Mouse (Mus musculus) heart, embryonic 16.5 days (tissue): ENCODE measurements around the gene Lpgat1. TPM values are rescaled to one million over a fixed set of nuclear protein-coding genes. Genes with fewer than 3 reads are reported as not detected.
A peak's percentile ranks its signal among the peaks of the same experiment; 100 is the strongest.

Source experiments
- ATAC-seq: fragments of 200-750 bp; cut with Nextera tagmentation; replicated peaks from 2 replicates; pipeline ENCODE4 v1.8.0; 2017; ENCODE audit warnings: moderate number of reproducible peaks; ENCODE audit not compliant: insufficient read depth, low FRiP score; ENCODE audit errors: extremely low read depth
- H3K27ac ChIP-seq: fragments of 300-500 bp; sonication (generic); 2 replicates; pipeline ENCODE4 v1.5.1; 2014; ENCODE audit warnings: mild to moderate bottlenecking, low read length, control low read depth, moderate library complexity
- H3K27me3 ChIP-seq: fragments of 300-500 bp; sonication (generic); 2 replicates; pipeline ENCODE4 v1.6.1; 2014; ENCODE audit warnings: low read length, mixed read lengths; ENCODE audit not compliant: control insufficient read depth, insufficient read depth
- H3K36me3 ChIP-seq: fragments of 300-500 bp; sonication (generic); 2 replicates; pipeline ENCODE4 v1.6.1; 2014; ENCODE audit not compliant: control insufficient read depth, insufficient read depth
- H3K4me1 ChIP-seq: fragments of 300-500 bp; sonication (generic); 2 replicates; pipeline ENCODE4 v1.6.1; 2014; ENCODE audit warnings: low read length, mixed read lengths; ENCODE audit not compliant: control insufficient read depth, insufficient read depth
- H3K4me2 ChIP-seq: fragments of 300-500 bp; sonication (generic); 2 replicates; pipeline ENCODE4 v1.6.1; 2014; ENCODE audit warnings: low read depth, mild to moderate bottlenecking, control low read depth, low read length
- H3K4me3 ChIP-seq: fragments of 300-500 bp; sonication (generic); 2 replicates; pipeline ENCODE4 v1.5.1; 2014; ENCODE audit warnings: mild to moderate bottlenecking, control low read depth, low read length
- H3K9ac ChIP-seq: fragments of 300-500 bp; sonication (generic); 2 replicates; pipeline ENCODE4 v1.6.1; 2014; ENCODE audit warnings: low read length, control low read depth
- H3K9me3 ChIP-seq: fragments of 300-500 bp; sonication (generic); replicated peaks from 2 replicates; pipeline ENCODE4 v1.6.1; 2016; ENCODE audit warnings: low read length; ENCODE audit not compliant: control insufficient read depth
- WGBS: fragments of 180-500 bp; shearing (Covaris S2); extraction: QIAGEN DNeasy Blood & Tissue Kit; methylation state at CpG from one replicate; pipeline ENCODE4 v1.1.7; 2014; 5-methylcytosine and 5-hydroxymethylcytosine counted together
- polyA plus RNA-seq: library from polyadenylated mRNA; unstranded; fragments of >200 nt; fragmentation: Nextera tagmentation; extraction: Ambion mirVana; gene quantifications from 2 replicates; pipeline ENCODE4 v1.2.1, GENCODE M21; 2015

The Lpgat1 gene
- polyA plus RNA-seq, 1 experiment from 2014 or later = 13.7 TPM

- Histone ChIP-seq H3K9me3 (peaks cover 7% of the 10 kb centered on the region; the same call in 1 of the 2 replicates), H3K36me3 (no peaks in the 10 kb centered on the region), H3K27me3 (no peaks in the 10 kb centered on the region), H3K9ac (no peak overlapping the region), H3K4me3 (no peak overlapping the region), H3K27ac (no peak overlapping the region), H3K4me2 (no peak overlapping the region), H3K4me1 (no peaks in the 10 kb centered on the region; the same call in none of the 2 replicates)
- WGBS = 70% methylated on average over 8 of the region's 8 CpGs
- ATAC-seq = no peak
These were observed 75.4 kb downstream of the Lpgat1 start for GRCm38 (mm10) chr1:191792991-191793390.

GRCm38 (mm10) chr1:191793888-191794532, 76.4 kb downstream of the Lpgat1 start:
- peaks cover 10% of the 10 kb centered on the region for H3K9me3 ChIP-seq
- peak; percentile 49; the same call in 1 of the 2 replicates for ATAC-seq
- H3K27ac ChIP-seq = no peak overlapping the region
- WGBS = 59% methylated on average over 7 of the region's 7 CpGs
- no peak overlapping the region for H3K4me2 ChIP-seq
- H3K27me3 ChIP-seq = no peaks in the 10 kb centered on the region
- H3K4me1 ChIP-seq = no peaks in the 10 kb centered on the region; the same call in none of the 2 replicates
- no peak overlapping the region for H3K9ac ChIP-seq
- H3K36me3 ChIP-seq = no peaks in the 10 kb centered on the region
- H3K4me3 ChIP-seq = no peak overlapping the region

- Histone ChIP-seq H3K9ac (no peak overlapping the region), H3K4me2 (no peak overlapping the region), H3K36me3 (no peaks in the 10 kb centered on the region), H3K4me3 (no peak overlapping the region), H3K4me1 (no peaks in the 10 kb centered on the region; the same call in none of the 2 replicates), H3K27me3 (no peaks in the 10 kb centered on the region), H3K9me3 (peaks cover 3% of the 10 kb centered on the region; the same call in 1 of the 2 replicates), H3K27ac (no peak overlapping the region)
- ATAC-seq = no peak
- WGBS = 62% methylated on average over 4 of the region's 4 CpGs
These were observed 78.7 kb downstream of the Lpgat1 start for GRCm38 (mm10) chr1:191796238-191796896.

DNA sequence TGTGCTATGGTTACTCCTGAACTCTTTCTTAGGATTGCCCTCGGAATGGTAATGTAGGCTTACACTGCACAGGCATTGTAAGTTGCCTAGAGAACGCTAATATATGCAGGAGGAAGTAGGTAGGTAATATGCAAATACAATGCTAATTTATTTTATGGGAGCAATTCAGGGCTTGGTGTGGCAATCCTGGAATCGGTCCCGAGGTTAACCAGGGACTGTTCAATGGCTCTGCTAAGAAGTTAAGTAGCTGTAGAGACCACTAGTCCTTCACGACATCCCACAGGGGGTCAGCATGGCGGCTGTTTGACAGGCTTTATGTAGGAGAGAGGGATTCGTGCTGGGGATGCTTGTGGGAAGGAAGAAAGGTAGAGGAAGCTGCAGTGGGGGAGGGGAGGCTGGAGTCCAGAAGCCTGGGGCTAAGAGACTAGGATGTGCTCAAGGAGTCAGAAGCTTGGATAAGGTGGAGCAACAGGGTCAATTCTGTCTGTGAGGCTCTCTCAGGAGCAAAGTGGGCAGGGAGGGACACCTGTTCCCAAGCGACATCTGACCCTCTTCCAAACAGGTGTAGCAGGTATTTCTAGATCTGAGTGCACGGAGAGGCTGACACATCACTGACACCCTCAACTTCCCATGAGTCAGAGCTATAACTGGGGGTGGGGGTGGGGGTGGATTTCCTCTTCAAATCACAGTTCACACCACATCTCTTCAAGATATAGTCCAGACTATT, 84.6 kb downstream of the Lpgat1 start:
- no peak; the same call in 1 of the 2 replicates for ATAC-seq

GRCm38 (mm10) chr1:191802820-191803655, 85.4 kb downstream of the Lpgat1 start:
- Histone ChIP-seq H3K4me3 (no peak overlapping the region), H3K36me3 (no peaks in the 10 kb centered on the region), H3K9me3 (peaks cover 6% of the 10 kb centered on the region; the same call in 1 of the 2 replicates), H3K4me1 (peaks cover 4% of the 10 kb centered on the region; the same call in 1 of the 2 replicates), H3K27ac (peak overlapping the region; percentile 4; the same call in 1 of the 2 replicates), H3K27me3 (no peaks in the 10 kb centered on the region), H3K4me2 (no peak overlapping the region), H3K9ac (no peak overlapping the region)
- 40% methylated on average over 10 of the region's 10 CpGs for WGBS
- ATAC-seq = peak; percentile 76; the same call in 1 of the 2 replicates

More for the DNA sequence above, 84.6 kb downstream of the Lpgat1 start:
- WGBS = 58% methylated on average over 9 of the region's 9 CpGs
- Histone ChIP-seq H3K9ac (no peak overlapping the region), H3K36me3 (no peaks in the 10 kb centered on the region), H3K9me3 (peaks cover 6% of the 10 kb centered on the region; the same call in 1 of the 2 replicates), H3K4me3 (no peak overlapping the region), H3K27me3 (no peaks in the 10 kb centered on the region), H3K4me1 (peaks cover 4% of the 10 kb centered on the region; the same call in 1 of the 2 replicates), H3K27ac (0 out of 2 replicates have a peak overlapping the region, but pooled peaks have one; percentile 3), H3K4me2 (no peak overlapping the region)

DNA sequence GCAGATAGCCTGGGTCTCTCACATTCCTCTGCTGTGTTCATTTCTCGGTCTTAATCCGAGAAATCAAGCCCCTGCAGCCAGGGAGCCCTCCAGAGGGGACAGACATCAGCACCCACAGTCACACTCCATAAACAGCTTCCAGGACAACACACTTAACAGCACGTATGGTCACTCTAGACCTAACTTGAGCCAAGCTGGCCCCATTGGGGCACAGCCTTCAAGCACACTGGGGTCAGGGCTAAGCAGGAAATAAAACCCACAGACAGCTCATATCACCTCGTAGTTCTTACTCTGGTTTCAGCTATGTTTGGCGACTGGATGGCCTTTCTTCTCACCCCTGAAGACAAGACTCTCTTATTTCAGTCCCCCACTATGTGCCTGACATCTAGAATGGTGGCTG, 87.1 kb downstream of the Lpgat1 start:
- H3K4me1 ChIP-seq = peaks cover 8% of the 10 kb centered on the region; the same call in 1 of the 2 replicates
- ATAC-seq = no peak
- no peak overlapping the region for H3K27ac ChIP-seq
- H3K27me3 ChIP-seq = no peaks in the 10 kb centered on the region
- H3K36me3 ChIP-seq = no peaks in the 10 kb centered on the region
- H3K9me3 ChIP-seq = 0 out of 2 replicates have a peak, but pooled peaks cover 3% of the 10 kb centered on the region
- H3K9ac ChIP-seq = no peak overlapping the region
- H3K4me3 ChIP-seq = no peak overlapping the region
- no peak overlapping the region for H3K4me2 ChIP-seq
- WGBS = 53% methylated on average over 5 of the region's 5 CpGs

GRCm38 (mm10) chr1:191805788-191806187, 88.2 kb downstream of the Lpgat1 start:
- Histone ChIP-seq H3K27me3 (no peaks in the 10 kb centered on the region), H3K4me3 (no peak overlapping the region), H3K27ac (no peak overlapping the region), H3K9ac (no peak overlapping the region), H3K4me1 (peaks cover 8% of the 10 kb centered on the region; the same call in 1 of the 2 replicates), H3K9me3 (0 out of 2 replicates have a peak, but pooled peaks cover 3% of the 10 kb centered on the region), H3K36me3 (no peaks in the 10 kb centered on the region), H3K4me2 (no peak overlapping the region)
- no peak for ATAC-seq
- 68% methylated on average over 6 of the region's 6 CpGs for whole genome bisulfite sequencing

- H3K4me1 ChIP-seq = peaks cover 8% of the 10 kb centered on the region; the same call in 1 of the 2 replicates
- ATAC-seq = no peak
- no peak overlapping the region for H3K4me3 ChIP-seq
- no peaks in the 10 kb centered on the region for H3K36me3 ChIP-seq
- H3K27ac ChIP-seq = no peak overlapping the region
- H3K4me2 ChIP-seq = no peak overlapping the region
- H3K9me3 ChIP-seq = 0 out of 2 replicates have a peak, but pooled peaks cover 3% of the 10 kb centered on the region
- no peak overlapping the region for H3K9ac ChIP-seq
- H3K27me3 ChIP-seq = no peaks in the 10 kb centered on the region
- WGBS = 91% methylated on average over 4 of the region's 4 CpGs
These were observed 89.1 kb downstream of the Lpgat1 start for GRCm38 (mm10) chr1:191806740-191807139.
